9 mouse cellular contexts compared by ENCODE assay signal in genomic region chr15:98616362-98617175, GRCm38 (mm10). TPM values are rescaled to one million over a fixed set of nuclear protein-coding genes. Genes with fewer than 3 reads are reported as not detected.
DNase-seq lines count a peak whose midpoint lies in the region; ATAC-seq and TF ChIP-seq lines count a peak whose summit lies in the region.
"Had no signal": no experiment of that assay in that cellular context is flagged by ENCODE, and none has a peak within 500 bp of the region (broad histone marks: within the 10 kb centered on the region; RNA-seq: fewer than 3 reads in every experiment).

No protein-coding gene starts in this region.

- H3K36me3 ChIP-seq in midbrain, embryonic 10.5 days: no peaks in the 10 kb centered on the region
- no peaks in the 10 kb centered on the region for H3K36me3 ChIP-seq in midbrain, postnatal 0 days (ENCODE audit: insufficient read depth, low read length)
- no peaks in the 10 kb centered on the region for H3K36me3 ChIP-seq in heart, embryonic 14.5 days (ENCODE audit: control insufficient read depth, insufficient read depth, low read length)
- no peaks in the 10 kb centered on the region for H3K36me3 ChIP-seq in splenic B cell, adult 2 months (ENCODE audit: control insufficient read depth, insufficient read depth, low read length, poor library complexity, severe bottlenecking)

- H3K4me3 ChIP-seq in midbrain, embryonic 10.5 days: peak overlapping the region; percentile 24; the same call in 1 of the 2 replicates
- no peak overlapping the region for H3K4me3 ChIP-seq in midbrain, postnatal 0 days (ENCODE audit: low read depth, low read length)
- no peak overlapping the region for H3K4me3 ChIP-seq in heart, embryonic 14.5 days (ENCODE audit: control insufficient read depth in 1 of 2, insufficient read depth in 1 of 2, low read depth in 1 of 2, low read length in 2 of 2)

- ATAC-seq in midbrain, postnatal 0 days (ENCODE audit: low FRiP score): no peak
- no peak for ATAC-seq in heart, embryonic 14.5 days (ENCODE audit: insufficient number of reproducible peaks, insufficient read depth, low FRiP score, low read depth)
- no peak for ATAC-seq in frontal cortex, adult (ENCODE audit: low TSS enrichment)

- H3K9me3 ChIP-seq in midbrain, embryonic 10.5 days (replicated peaks): no peaks in the 10 kb centered on the region
- no peaks in the 10 kb centered on the region for H3K9me3 ChIP-seq in midbrain, postnatal 0 days (ENCODE audit: low read length)
- no peaks in the 10 kb centered on the region for H3K9me3 ChIP-seq in heart, embryonic 14.5 days (ENCODE audit: control insufficient read depth, low read length)

- H3K27me3 ChIP-seq in midbrain, embryonic 10.5 days (ENCODE audit: low read depth, poor library complexity, severe bottlenecking): peaks cover 31% of the 10 kb centered on the region
- peaks cover 3% of the 10 kb centered on the region; the same call in 1 of the 2 replicates for H3K27me3 ChIP-seq in midbrain, postnatal 0 days (ENCODE audit: insufficient read depth, low read length)
- H3K27me3 ChIP-seq in heart, embryonic 14.5 days (ENCODE audit: control insufficient read depth, insufficient read depth, low read length): no peaks in the 10 kb centered on the region
- 0 out of 2 replicates have a peak, but pooled peaks cover 1% of the 10 kb centered on the region for H3K27me3 ChIP-seq in splenic B cell, adult 2 months (ENCODE audit: control insufficient read depth, insufficient read depth, low read length, poor library complexity, severe bottlenecking)

- no peak overlapping the region for H3K9ac ChIP-seq in midbrain, postnatal 0 days (replicated peaks; ENCODE audit: low read length, poor library complexity, severe bottlenecking)
- H3K9ac ChIP-seq in heart, embryonic 14.5 days (ENCODE audit: low read length): peak overlapping the region; percentile 12

- TF ChIP-seq CTCF in midbrain, postnatal 0 days (IDR thresholded peaks at IDR 0.05): no peak

- no peak for DNase-seq in midbrain, embryonic 10.5 days (ENCODE audit: low spot score)
- no peak for DNase-seq in midbrain, postnatal 0 days (ENCODE audit: low spot score)
- peak; percentile 37 for DNase-seq in kidney, postnatal 10 days
- peak; percentile 5 for DNase-seq in splenic B cell, adult 2 months (ENCODE audit: low read depth, low spot score)
- DNase-seq in lung, postnatal 36 days: no peak
- no peak for DNase-seq in cerebellum, postnatal 10 days

- 0 out of 2 replicates have a peak overlapping the region, but pooled peaks have one; percentile 39 for H3K27ac ChIP-seq in midbrain, embryonic 10.5 days (replicated peaks)
- H3K27ac ChIP-seq in midbrain, postnatal 0 days (ENCODE audit: low read depth, low read length): no peak overlapping the region
- peak overlapping the region; percentile 55 to 76 for H3K27ac ChIP-seq in heart, embryonic 14.5 days (replicated peaks in 1 of 2; ENCODE audit: control insufficient read depth in 1 of 2, insufficient read depth in 1 of 2, low read depth in 2 of 2, low read length in 2 of 2)

- 51% methylated on average over 20 of the region's 20 CpGs for WGBS in midbrain, embryonic 10.5 days
- 49% methylated on average over 20 of the region's 20 CpGs for WGBS in midbrain, postnatal 0 days
- WGBS in heart, embryonic 14.5 days: 30% methylated on average over 20 of the region's 20 CpGs

- H3K4me1 ChIP-seq in midbrain, embryonic 10.5 days: peaks cover 25% of the 10 kb centered on the region
- H3K4me1 ChIP-seq in midbrain, postnatal 0 days (ENCODE audit: insufficient read depth, low read length): no peaks in the 10 kb centered on the region
- peaks cover 23 to 36% of the 10 kb centered on the region in 2 experiments for H3K4me1 ChIP-seq in heart, embryonic 14.5 days (ENCODE audit: control insufficient read depth in 2 of 2, insufficient read depth in 2 of 2, low read length in 2 of 2)

- no peak overlapping the region for H3K4me2 ChIP-seq in midbrain, postnatal 0 days (ENCODE audit: low read depth, low read length, poor library complexity, severe bottlenecking)
- peak overlapping the region; percentile 54 for H3K4me2 ChIP-seq in heart, embryonic 14.5 days (ENCODE audit: low read length)

RNA-seq across cellular contexts. Expression of gene Adcy6, which starts 6.7 kb away (rescaled TPM):
- 11.8 and 12.1 TPM in 2 replicates for polyA plus RNA-seq in midbrain, embryonic 10.5 days (2016; fragmentation: Nextera tagmentation; extraction: Ambion mirVana)
- 38.0 and 40.3 TPM in 2 replicates for total RNA-seq in midbrain, postnatal 0 days (2014; rRNA removed)
- polyA plus RNA-seq in midbrain, postnatal 0 days (2015; fragmentation: Nextera tagmentation; extraction: Ambion mirVana): 5.5 and 7.2 TPM in 2 replicates
- 35.2 and 43.7 TPM in 2 replicates for polyA plus RNA-seq in heart, embryonic 14.5 days (2014; fragmentation: Nextera tagmentation; extraction: Ambion mirVana)

RNA-seq across cellular contexts. Expression of gene Cacnb3, which starts 14.1 kb away (rescaled TPM):
- polyA plus RNA-seq in midbrain, embryonic 10.5 days (2016; fragmentation: Nextera tagmentation; extraction: Ambion mirVana): 36.1 and 50.9 TPM in 2 replicates
- 211 and 239 TPM in 2 replicates for total RNA-seq in midbrain, postnatal 0 days (2014; rRNA removed)
- polyA plus RNA-seq in midbrain, postnatal 0 days (2015; fragmentation: Nextera tagmentation; extraction: Ambion mirVana): 150 and 155 TPM in 2 replicates
- polyA plus RNA-seq in heart, embryonic 14.5 days (2014; fragmentation: Nextera tagmentation; extraction: Ambion mirVana): 6.1 and 6.6 TPM in 2 replicates

RNA-seq across cellular contexts. Expression of gene 4930415O20Rik, which starts 45.8 kb away (rescaled TPM):
- polyA plus RNA-seq in midbrain, embryonic 10.5 days (2016; fragmentation: Nextera tagmentation; extraction: Ambion mirVana): 0.43 TPM in 1 of 2 replicates, not detected in the other
- total RNA-seq in midbrain, postnatal 0 days (2014; rRNA removed): 0.82 TPM in 1 of 2 replicates, not detected in the other
- polyA plus RNA-seq in midbrain, postnatal 0 days (2015; fragmentation: Nextera tagmentation; extraction: Ambion mirVana): 0.31 TPM in 1 of 2 replicates, not detected in the other
- polyA plus RNA-seq in heart, embryonic 14.5 days (2014; fragmentation: Nextera tagmentation; extraction: Ambion mirVana): 0.53 and 0.66 TPM in 2 replicates
- total RNA-seq: left cerebral cortex, adult 8-10 months had no signal

RNA-seq across cellular contexts. Expression of gene Ccnt1, which starts 45.8 kb away (rescaled TPM):
- 59.0 and 61.3 TPM in 2 replicates for polyA plus RNA-seq in midbrain, embryonic 10.5 days (2016; fragmentation: Nextera tagmentation; extraction: Ambion mirVana)
- 36.1 and 54.6 TPM in 2 replicates for total RNA-seq in midbrain, postnatal 0 days (2014; rRNA removed)
- polyA plus RNA-seq in midbrain, postnatal 0 days (2015; fragmentation: Nextera tagmentation; extraction: Ambion mirVana): 47.4 and 49.7 TPM in 2 replicates
- 34.0 and 39.2 TPM in 2 replicates for polyA plus RNA-seq in heart, embryonic 14.5 days (2014; fragmentation: Nextera tagmentation; extraction: Ambion mirVana)

RNA-seq across cellular contexts. Expression of gene Ddx23, which starts 46.1 kb away (rescaled TPM):
- polyA plus RNA-seq in midbrain, embryonic 10.5 days (2016; fragmentation: Nextera tagmentation; extraction: Ambion mirVana): 27.2 and 30.8 TPM in 2 replicates
- 46.7 and 50.5 TPM in 2 replicates for total RNA-seq in midbrain, postnatal 0 days (2014; rRNA removed)
- 14.0 and 20.5 TPM in 2 replicates for polyA plus RNA-seq in midbrain, postnatal 0 days (2015; fragmentation: Nextera tagmentation; extraction: Ambion mirVana)
- polyA plus RNA-seq in heart, embryonic 14.5 days (2014; fragmentation: Nextera tagmentation; extraction: Ambion mirVana): 16.9 and 18.2 TPM in 2 replicates

Comparison
In these comparisons a context has a peak if more than half of its experiments do, and no peak if none do; other contexts are left out.
1. DNase-seq: peak in kidney, postnatal 10 days (single experiment) and splenic B cell, adult 2 months (single experiment); none in midbrain, embryonic 10.5 days (single experiment), midbrain, postnatal 0 days (single experiment), lung, postnatal 36 days (single experiment) and cerebellum, postnatal 10 days (0 of 2).